ENCODE assay signal across 8 mouse cellular contexts in genomic region chr3:107559183-107559582, GRCm38 (mm10). TPM values are rescaled to one million over a fixed set of nuclear protein-coding genes. Genes with fewer than 3 reads are reported as not detected.
DNase-seq lines count a peak whose midpoint lies in the region; ATAC-seq lines count a peak whose summit lies in the region.

No protein-coding gene starts in this region.

- H3K4me3 ChIP-seq in intestine, embryonic 16.5 days (ENCODE audit: low read length), result no peak overlapping the region
- H3K4me3 ChIP-seq in limb, embryonic 10.5 days, result no peak overlapping the region
- no peak overlapping the region for H3K4me3 ChIP-seq in midbrain, embryonic 13.5 days (replicated peaks)

- H3K27ac ChIP-seq in intestine, embryonic 16.5 days (ENCODE audit: low read length), result no peak overlapping the region
- H3K27ac ChIP-seq in limb, embryonic 10.5 days, result no peak overlapping the region
- no peak overlapping the region for H3K27ac ChIP-seq in midbrain, embryonic 13.5 days

- no peak overlapping the region for H3K9ac ChIP-seq in intestine, embryonic 16.5 days (ENCODE audit: low read depth, low read length)
- no peak overlapping the region for H3K9ac ChIP-seq in midbrain, embryonic 13.5 days (replicated peaks)

- DNase-seq in 3134 (ENCODE audit: extremely low read depth, insufficient read length, low spot score), result peak; percentile 46
- peak; percentile 55 for DNase-seq in adrenal gland, adult 8-10 months
- peak; percentile 74 for DNase-seq in embryo, embryonic 9.5 days (ENCODE audit: extremely low spot score)
- peak; percentile 82 for DNase-seq in limb, embryonic 10.5 days (ENCODE audit: low spot score)
- peak; percentile 45 for DNase-seq in splenic B cell, adult 2 months (ENCODE audit: low read depth, low spot score)

- no peaks in the 10 kb centered on the region for H3K4me1 ChIP-seq in intestine, embryonic 16.5 days (ENCODE audit: control insufficient read depth, insufficient read depth, low read length)
- peaks cover 47% of the 10 kb centered on the region for H3K4me1 ChIP-seq in limb, embryonic 10.5 days
- no peaks in the 10 kb centered on the region for H3K4me1 ChIP-seq in midbrain, embryonic 13.5 days (replicated peaks)

- WGBS in intestine, embryonic 16.5 days, result 12% methylated on average over 3 of the region's 3 CpGs
- 12% methylated on average over 3 of the region's 3 CpGs for WGBS in limb, embryonic 10.5 days
- 18% methylated on average over 3 of the region's 3 CpGs for WGBS in midbrain, embryonic 13.5 days

- H3K27me3 ChIP-seq in intestine, embryonic 16.5 days (replicated peaks; ENCODE audit: control insufficient read depth, insufficient read depth, low read length), result no peaks in the 10 kb centered on the region
- H3K27me3 ChIP-seq in limb, embryonic 10.5 days (ENCODE audit: low read depth, poor library complexity, severe bottlenecking), result peaks cover 60% of the 10 kb centered on the region
- H3K27me3 ChIP-seq in midbrain, embryonic 13.5 days, result no peaks in the 10 kb centered on the region
- no peaks in the 10 kb centered on the region for H3K27me3 ChIP-seq in splenic B cell, adult 2 months (ENCODE audit: control insufficient read depth, insufficient read depth, low read length, poor library complexity, severe bottlenecking)

- no peaks in the 10 kb centered on the region for H3K9me3 ChIP-seq in intestine, embryonic 16.5 days (ENCODE audit: control insufficient read depth, low read length)
- no peaks in the 10 kb centered on the region for H3K9me3 ChIP-seq in limb, embryonic 10.5 days (replicated peaks)
- H3K9me3 ChIP-seq in midbrain, embryonic 13.5 days, result no peaks in the 10 kb centered on the region

- ATAC-seq in granulocyte monocyte progenitor cell, adult 5-6 weeks (replicated peaks; ENCODE audit: poor library complexity, severe bottlenecking), result peak; percentile 84
- ATAC-seq in intestine, embryonic 16.5 days, result peak; percentile 82
- ATAC-seq in midbrain, embryonic 13.5 days, result peak; percentile 70

- no peaks in the 10 kb centered on the region for H3K36me3 ChIP-seq in intestine, embryonic 16.5 days (ENCODE audit: control insufficient read depth, insufficient read depth, low read length)
- no peaks in the 10 kb centered on the region for H3K36me3 ChIP-seq in limb, embryonic 10.5 days
- H3K36me3 ChIP-seq in midbrain, embryonic 13.5 days, result no peaks in the 10 kb centered on the region
- H3K36me3 ChIP-seq in splenic B cell, adult 2 months (ENCODE audit: control insufficient read depth, insufficient read depth, low read length, poor library complexity, severe bottlenecking), result no peaks in the 10 kb centered on the region

- no peak overlapping the region for H3K4me2 ChIP-seq in intestine, embryonic 16.5 days (ENCODE audit: low read depth, low read length)
- no peak overlapping the region for H3K4me2 ChIP-seq in midbrain, embryonic 13.5 days (replicated peaks)

RNA-seq across cellular contexts. Expression of gene Ubl4b, which starts 4.3 kb away (rescaled TPM):
- total RNA-seq in adrenal gland, adult 8-10 months (2022), result not detected
- not detected in 2 replicates for total RNA-seq in granulocyte monocyte progenitor cell, adult 5-6 weeks (2014; fragmentation: Nextera tagmentation)
- total RNA-seq in granulocyte monocyte progenitor cell, adult 5-6 weeks (2017), result not detected in 2 replicates
- not detected in 2 replicates for polyA plus RNA-seq in intestine, embryonic 16.5 days (2015; fragmentation: Nextera tagmentation; extraction: Ambion mirVana)
- 0.76 and 0.98 TPM in 2 replicates for polyA plus RNA-seq in limb, embryonic 10.5 days (2016; fragmentation: Nextera tagmentation; extraction: Ambion mirVana)
- not detected in 2 replicates for polyA plus RNA-seq in midbrain, embryonic 13.5 days (2015; fragmentation: Nextera tagmentation; extraction: Ambion mirVana)

RNA-seq across cellular contexts. Expression of gene Alx3, which starts 35.6 kb away (rescaled TPM):
- total RNA-seq in adrenal gland, adult 8-10 months (2022), result not detected
- total RNA-seq in granulocyte monocyte progenitor cell, adult 5-6 weeks (2014; fragmentation: Nextera tagmentation), result not detected in 2 replicates
- not detected in 2 replicates for total RNA-seq in granulocyte monocyte progenitor cell, adult 5-6 weeks (2017)
- polyA plus RNA-seq in intestine, embryonic 16.5 days (2015; fragmentation: Nextera tagmentation; extraction: Ambion mirVana), result not detected in 2 replicates
- polyA plus RNA-seq in limb, embryonic 10.5 days (2016; fragmentation: Nextera tagmentation; extraction: Ambion mirVana), result 31.1 and 37.4 TPM in 2 replicates
- polyA plus RNA-seq in midbrain, embryonic 13.5 days (2015; fragmentation: Nextera tagmentation; extraction: Ambion mirVana), result 0.49 and 1.2 TPM in 2 replicates

RNA-seq across cellular contexts. Expression of gene Slc6a17, which starts 41.4 kb away (rescaled TPM):
- total RNA-seq in adrenal gland, adult 8-10 months (2022), result 10 to 100 TPM in 2 of 4 experiments, 1 to 10 TPM in 2; 8.9 to 20.2 (median 13.4) TPM
- total RNA-seq in granulocyte monocyte progenitor cell, adult 5-6 weeks (2014; fragmentation: Nextera tagmentation), result not detected in 2 replicates
- total RNA-seq in granulocyte monocyte progenitor cell, adult 5-6 weeks (2017), result not detected in 2 replicates
- 0.97 and 1.1 TPM in 2 replicates for polyA plus RNA-seq in intestine, embryonic 16.5 days (2015; fragmentation: Nextera tagmentation; extraction: Ambion mirVana)
- 6.0 and 6.3 TPM in 2 replicates for polyA plus RNA-seq in limb, embryonic 10.5 days (2016; fragmentation: Nextera tagmentation; extraction: Ambion mirVana)
- 6.0 and 13.4 TPM in 2 replicates for polyA plus RNA-seq in midbrain, embryonic 13.5 days (2015; fragmentation: Nextera tagmentation; extraction: Ambion mirVana)

Comparison
In these comparisons a context has a peak if more than half of its experiments do, and no peak if none do; other contexts are left out.
1. RNA of gene Alx3, which starts 35.6 kb away (polyA plus RNA-seq): 31.1 to 37.4 TPM in limb, embryonic 10.5 days; 0.49 to 1.2 TPM in midbrain, embryonic 13.5 days and not detected in intestine, embryonic 16.5 days; every median in the first group is over 10 times any median in the second.
2. Peak in every context shown above with its lines, with median percentiles within 50 percentile points of each other: DNase-seq and ATAC-seq.